Mouse (Mus musculus) hematopoietic stem cell, adult 5-6 weeks (primary cell): ENCODE measurements at regions not wholly inside any gene's neighbourhood (a gene's known extent, or its start where the extent isn't known, plus 50 kb on each side); places are given as distances from the start of the nearest gene placed in this dataset.
A peak's percentile ranks its signal among the peaks of the same experiment; 100 is the strongest.

ENCODE experiments used
- ATAC-seq, 2 experiments: fragments of 125-278 bp in 1 of 2; replicated peaks in 1 of 2; 2 replicates each; pipeline ENCODE4 v1.8.0; 2016 to 2017; ENCODE audit warnings: inconsistent platforms in 2 of 2, mild to moderate bottlenecking in 2 of 2, moderate number of reproducible peaks in 2 of 2, low read depth in 1 of 2, moderate TSS enrichment in 1 of 2; ENCODE audit not compliant: low FRiP score in 2 of 2, poor library complexity in 2 of 2, severe bottlenecking in 2 of 2, insufficient read depth in 1 of 2, low TSS enrichment in 1 of 2

- no peak for ATAC-seq
These were observed 76.9 kb downstream of the Lhx9 start for GRCm38 (mm10) chr1:138771307-138772011.

DNA sequence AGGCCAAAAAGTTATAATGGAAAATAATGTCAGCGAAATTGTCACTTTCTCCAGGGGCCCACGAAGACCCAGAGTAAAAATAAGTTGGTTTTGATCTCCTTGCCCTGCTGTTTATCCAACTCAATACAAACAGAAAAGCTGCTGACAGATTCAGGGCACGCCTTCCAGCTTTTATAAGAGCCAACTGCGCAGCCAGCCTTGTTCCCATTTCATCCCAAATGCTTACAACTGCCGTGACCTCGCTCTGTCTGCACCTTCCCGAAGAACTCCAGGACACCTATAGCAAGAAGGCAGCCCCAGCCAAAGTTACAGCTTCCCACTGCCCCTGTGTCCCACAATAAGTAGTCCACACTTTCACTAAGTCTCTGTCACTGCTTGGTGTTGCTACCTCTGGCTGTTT is 85.5 kb downstream of the Lhx9 start:
- ATAC-seq = no peak

GRCm38 (mm10) chr1:138757777-138758176 is 90.6 kb downstream of the Lhx9 start:
- ATAC-seq = no peak

DNA sequence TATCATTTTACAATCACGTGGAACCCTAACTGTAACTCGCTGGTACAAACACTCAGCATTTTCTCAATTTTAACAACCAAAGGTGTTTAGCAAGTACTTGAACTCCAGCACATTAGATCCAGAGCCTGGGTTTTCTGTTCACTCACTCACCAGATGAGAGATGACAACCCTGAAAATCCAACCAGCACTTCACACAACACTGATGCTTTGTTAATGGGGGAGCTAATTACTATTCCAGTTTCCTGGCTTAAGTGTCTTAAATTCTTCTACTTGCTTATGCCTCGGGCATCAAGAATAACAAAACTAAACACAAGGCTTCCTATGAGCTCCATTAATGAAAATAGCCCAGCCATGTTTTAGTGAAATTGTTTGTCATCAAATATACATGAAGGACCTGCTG is 113.4 kb upstream of the Nek7 start:
- ATAC-seq = no peak

DNA sequence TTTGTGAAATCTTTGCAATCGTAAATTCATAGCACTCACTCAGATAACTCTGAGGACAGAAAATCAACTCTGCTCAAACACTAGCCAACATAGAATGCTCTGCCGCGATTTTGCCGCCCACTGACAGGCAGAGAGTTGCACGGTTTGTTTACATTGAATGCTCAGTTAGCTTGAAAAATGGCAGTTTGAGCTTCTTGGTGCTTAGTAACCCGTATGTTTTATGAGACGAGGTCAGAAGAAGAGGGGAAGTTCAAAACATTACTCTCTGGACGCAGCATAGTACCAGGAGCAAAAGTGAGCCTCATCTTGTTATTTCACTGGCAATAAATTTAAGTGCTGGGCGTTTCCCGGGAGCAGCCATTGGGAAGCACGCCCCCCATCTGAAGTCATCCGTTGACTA is 111.1 kb upstream of the Nek7 start:
- ATAC-seq = no peak

DNA sequence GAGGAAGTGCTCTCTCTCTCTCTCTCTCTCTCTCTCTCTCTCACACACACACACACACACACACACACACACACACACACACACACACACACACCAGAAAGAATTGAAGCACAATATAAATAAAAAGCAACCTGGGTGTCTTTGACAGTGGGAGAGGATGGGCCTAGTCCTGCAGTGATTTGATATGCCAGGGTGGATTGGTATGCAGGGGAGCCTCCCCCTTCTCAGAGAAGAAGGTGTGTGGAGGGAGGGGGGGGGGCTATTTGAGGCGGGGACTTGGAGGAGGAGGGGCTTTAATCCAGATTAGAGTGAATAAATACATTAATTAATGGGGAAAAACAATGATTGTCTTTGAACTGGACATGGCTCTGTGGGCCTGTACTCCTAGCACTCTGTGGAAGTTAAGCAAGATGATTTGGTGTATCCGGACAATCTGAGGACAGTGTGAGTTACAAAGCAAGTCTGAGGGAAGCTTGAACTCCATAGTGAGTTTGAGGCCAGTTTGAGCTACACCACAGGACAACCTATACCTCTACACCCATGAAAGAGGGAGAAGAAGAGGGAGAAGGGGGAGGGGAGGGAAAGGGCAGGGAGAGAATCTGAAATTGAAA is 109.3 kb upstream of the Nek7 start:
- no peak for ATAC-seq

DNA sequence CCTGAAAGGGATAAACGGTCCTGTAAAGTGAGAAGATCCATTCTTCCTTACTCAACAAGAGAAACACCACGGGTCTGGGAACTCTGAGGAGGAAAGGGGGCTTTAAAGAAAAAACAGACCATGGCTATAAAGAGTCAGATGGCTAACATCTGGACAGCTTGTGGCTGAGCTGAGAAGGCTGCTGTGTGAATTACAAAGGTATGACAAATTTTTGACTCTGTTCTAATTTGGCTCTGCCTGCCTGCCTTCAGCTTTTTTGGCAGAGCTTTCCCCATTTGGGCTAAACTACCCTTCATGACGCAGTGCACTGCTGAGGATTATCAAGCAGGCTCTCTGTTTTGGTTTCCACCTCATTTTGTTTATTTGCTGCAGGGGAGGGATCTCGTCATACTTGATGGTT is 100.8 kb upstream of the Nek7 start:
- no peak for ATAC-seq

GRCm38 (mm10) chr1:138719297-138719696 is 99.4 kb upstream of the Nek7 start:
- no peak for ATAC-seq

DNA sequence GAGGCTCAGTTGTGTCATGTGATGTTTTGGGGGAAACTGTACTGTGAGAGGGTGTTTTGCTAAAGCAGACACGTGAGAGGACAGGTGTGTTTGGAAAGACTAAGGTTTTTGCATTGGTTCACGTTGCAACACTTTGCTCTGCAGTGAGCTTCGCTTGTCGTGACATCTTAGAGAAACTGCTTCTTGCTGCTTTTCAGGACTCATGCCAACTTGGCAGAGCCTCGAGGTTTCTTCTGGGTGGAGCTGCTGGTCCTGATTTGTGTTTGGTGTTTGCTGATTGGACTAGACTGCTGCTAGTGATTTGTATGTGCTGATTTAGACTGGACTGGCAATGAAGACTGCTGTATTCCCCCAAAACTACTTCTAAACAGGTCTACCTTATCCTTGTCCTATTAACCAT is 97.0 kb upstream of the Nek7 start:
- ATAC-seq = no peak

- no peak for ATAC-seq
These were observed 95.2 kb upstream of the Nek7 start for GRCm38 (mm10) chr1:138715162-138715561.

GRCm38 (mm10) chr1:138709229-138709608 is 89.3 kb upstream of the Nek7 start:
- no peak for ATAC-seq

GRCm38 (mm10) chr1:138708507-138709228 is 88.7 kb upstream of the Nek7 start:
- ATAC-seq = no peak

GRCm38 (mm10) chr1:138707913-138708312 is 88.0 kb upstream of the Nek7 start:
- ATAC-seq = no peak

DNA sequence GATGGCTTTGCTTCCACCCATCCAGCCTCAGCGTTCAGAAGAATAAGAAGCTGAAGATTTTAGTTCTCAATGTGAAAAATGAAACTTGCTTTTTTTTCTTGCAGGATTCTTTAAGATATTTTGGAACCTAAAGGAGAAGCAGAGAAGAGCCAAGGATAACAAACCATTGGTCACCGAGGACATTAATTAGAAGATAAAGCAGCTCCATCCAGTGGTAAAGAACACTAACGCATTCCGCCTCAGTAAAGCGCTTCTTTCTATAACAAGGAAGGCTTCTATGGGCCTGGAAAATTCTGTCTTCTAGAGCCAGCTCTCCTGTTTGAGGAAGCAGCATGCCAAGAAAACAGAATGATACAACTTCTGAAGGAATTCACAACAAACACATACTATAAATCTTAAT is 83.3 kb upstream of the Nek7 start:
- no peak for ATAC-seq

DNA sequence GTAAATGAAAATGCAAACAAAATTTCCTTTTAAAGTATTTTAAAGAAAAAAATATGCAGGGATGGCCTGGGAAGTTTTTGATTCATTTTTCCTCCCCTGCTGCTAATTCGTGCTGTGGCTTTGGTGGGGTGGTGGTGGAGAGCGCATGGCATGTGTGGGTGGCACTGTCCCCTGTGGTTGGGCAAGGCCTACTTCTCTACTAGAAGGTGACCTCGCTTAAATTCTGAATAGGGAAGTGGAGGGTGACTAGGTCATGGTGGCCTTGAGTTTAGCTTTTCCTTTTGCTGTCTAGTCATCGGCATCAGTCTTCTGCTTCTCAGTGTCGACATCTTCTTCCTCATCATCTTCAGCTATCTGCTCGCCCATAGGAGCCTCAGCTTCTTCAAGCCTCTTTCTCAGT is 69.3 kb upstream of the Nek7 start:
- peak in 1 of 2 experiments; percentile 39; a peak in 1 of 4 replicates for ATAC-seq

DNA sequence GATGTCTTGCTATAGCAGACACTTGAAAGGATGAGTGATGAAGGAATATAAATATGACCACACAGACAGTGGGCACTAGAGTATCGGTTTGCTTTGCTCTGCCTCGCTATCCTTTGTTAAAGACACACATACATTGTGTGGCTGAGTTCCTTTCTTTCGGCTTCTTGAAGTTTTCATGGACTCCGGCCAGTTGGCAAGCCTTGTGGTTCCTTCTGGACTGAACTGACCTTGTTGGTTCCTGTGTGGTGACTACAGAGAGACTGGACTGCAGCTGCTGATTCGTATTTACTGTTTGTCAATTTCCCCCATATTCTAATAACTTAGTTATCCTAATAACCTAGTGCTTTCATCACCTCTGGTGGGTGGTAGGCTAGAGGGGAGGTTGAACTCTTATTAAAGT is 66.8 kb upstream of the Nek7 start:
- ATAC-seq = no peak

DNA sequence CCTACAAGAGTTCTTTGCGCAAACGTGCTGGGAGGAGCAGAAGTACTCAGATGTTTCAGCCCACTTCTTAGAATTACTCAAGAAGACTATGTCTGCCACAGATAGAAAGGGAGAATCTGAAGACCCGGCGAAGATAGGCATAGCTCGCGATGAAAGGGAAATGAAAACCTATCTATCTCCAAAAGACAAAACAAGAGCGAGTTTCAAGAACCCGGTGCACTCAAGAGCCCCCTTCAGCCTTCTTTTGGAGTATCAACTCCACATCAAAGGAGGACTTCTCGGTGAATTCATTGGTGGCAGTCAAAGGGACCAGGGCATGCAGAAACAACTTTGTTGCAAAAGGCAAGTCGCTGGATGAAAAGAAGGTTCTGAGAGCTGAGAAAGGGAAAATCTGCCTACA is 63.8 kb upstream of the Nek7 start:
- ATAC-seq = no peak

- peak; percentile 37 to 75 for ATAC-seq
These were observed 62.0 kb upstream of the Nek7 start for GRCm38 (mm10) chr1:138681970-138682369.

DNA sequence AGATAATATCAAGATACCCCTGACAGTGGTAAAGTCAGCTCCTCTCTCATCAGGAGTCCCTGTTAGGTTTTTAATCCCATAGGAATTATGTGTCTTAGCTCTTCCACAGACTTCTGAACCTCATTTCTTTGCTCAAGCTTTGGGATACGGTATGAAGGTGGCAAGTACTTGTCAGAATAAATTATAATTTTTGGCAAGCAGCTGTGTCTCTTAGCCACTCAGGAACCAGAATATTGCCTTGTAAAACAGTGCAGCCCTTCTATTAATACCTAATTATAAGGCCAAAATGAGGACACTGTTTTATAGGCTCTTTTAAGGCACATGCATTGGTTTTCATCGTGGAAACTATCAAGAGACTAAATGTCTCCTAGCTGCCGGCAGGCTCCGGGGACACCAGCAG is 54.3 kb upstream of the Nek7 start:
- ATAC-seq = no peak
